Mouse (Mus musculus) ovary, adult 18-20 months (tissue): ENCODE data around the gene Zfhx3.

ENCODE experiments used
- DNase-seq: peaks from one replicate; pipeline ENCODE4 v3.0.0; 2022; ENCODE audit warnings: low spot score, mixed read lengths

Gene Zfhx3

DNA sequence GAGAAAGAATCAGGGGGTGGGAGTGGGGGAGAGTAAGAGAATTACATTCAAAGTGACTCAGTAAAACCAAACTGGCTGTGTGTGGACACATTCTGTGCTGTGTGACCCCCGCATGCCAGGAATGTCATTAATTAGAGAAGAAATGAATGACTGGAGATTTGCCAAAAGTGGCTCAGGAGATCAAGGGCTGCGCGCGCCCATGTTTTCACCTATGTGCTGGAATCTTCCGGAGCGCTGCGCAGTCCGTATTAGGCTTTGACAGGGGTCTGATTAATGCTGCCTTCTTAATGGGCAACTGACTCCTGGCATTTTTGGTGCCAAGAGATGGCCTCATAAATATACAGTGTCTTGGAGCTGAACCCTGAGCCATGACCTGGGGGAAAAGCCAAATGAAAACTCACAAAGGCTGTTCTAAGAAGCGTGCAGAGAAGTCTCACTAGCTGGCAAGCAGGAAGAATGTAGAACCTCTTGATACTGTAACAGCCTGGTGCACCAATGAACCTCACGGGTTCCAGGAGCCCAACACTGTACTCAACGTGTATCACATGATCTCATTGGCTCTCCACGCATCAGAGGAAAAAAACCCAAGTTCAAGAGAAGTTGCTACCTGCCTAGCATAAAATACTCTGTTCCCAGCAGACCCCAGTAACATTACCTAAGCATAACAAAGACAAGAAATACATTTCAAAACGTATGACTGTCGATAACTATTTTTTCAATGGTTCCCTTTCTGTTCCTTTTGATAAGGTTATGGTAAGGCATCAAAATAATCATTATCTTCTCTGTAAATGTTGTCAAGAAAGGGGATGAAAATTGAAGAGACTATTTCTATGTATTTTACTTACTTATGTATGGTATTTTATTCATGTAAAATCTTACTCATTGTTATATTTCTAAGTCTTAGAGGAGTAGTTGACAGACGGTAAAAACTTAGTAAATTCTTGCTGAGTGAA is 1057.1 kb downstream of the Zfhx3 start:
- no peak for DNase-seq

DNA sequence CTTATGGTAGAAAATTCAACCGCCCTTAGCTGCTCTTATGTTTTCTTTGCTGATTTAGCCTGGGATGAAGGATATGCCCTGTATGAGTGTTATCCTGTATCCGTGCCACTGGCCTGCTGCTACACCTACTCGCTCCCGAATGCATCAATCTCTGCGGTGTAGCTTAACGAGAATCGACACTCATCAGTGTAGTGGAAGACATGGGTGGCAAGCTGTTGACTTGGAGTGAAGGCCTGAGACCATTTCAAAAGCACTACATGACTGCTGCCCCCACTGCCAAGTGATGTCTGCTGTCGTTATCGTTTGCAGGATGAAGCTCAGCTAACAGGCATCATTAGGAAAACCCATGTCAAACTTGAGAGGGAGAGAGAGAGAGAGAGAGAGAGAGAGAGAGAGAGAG is 1058.6 kb downstream of the Zfhx3 start:
- DNase-seq = no peak

DNA sequence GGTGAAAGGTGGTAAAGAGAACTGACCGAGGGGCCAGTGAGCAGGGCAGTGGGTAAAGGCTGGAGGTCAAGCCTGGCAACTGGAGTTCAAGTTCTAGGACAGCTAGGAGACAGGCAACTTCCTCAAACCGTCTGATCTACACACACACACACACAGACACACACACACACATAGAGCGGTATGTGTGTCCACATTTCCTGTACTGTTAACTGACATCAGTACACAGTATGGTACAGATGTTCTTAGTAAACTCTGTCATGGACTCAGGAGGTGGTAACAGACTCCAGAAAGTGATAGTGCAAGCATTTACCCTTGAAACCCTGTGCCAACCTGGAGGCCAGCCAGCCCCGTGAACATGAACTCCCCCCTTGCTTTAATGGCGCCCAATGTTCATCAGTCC is 1059.5 kb downstream of the Zfhx3 start:
- no peak for DNase-seq

DNA sequence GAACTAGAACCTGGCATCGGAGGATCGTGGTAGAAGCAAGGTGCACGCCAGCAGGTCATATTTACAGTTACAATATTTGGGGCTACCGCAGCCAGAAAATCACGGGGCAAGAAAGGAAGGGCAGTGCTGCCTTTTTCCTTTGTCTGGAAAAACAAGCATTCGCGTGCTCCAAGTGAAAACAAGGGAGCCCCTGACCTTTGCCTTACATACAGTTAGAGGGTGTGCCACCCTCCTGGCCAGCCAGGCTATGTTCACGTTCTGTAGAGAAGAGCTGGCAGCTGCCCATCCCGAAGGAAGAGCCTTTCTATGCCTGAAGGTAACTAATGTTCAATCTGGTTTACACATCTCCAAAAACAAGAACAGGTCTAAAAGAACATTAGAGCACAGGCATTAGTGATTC is 1064.5 kb downstream of the Zfhx3 start:
- DNase-seq = no peak
